Mouse (Mus musculus) heart, adult 2 months (tissue): ENCODE results near the gene Pla2g12b.

Experiments used
- CTCF ChIP-seq: fragments of 200-600 bp; IDR thresholded peaks from 2 replicates; pipeline ENCODE4 v1.8.1; 2022; ENCODE audit warnings: antibody characterized with exemption, mild to moderate bottlenecking, moderate library complexity
- EP300 ChIP-seq: fragments of 200-500 bp; IDR thresholded peaks from 2 replicates; pipeline ENCODE4 v1.6.1; 2011; ENCODE audit warnings: low read depth, low read length, control low read depth; ENCODE audit not compliant: insufficient read depth
- POLR2A ChIP-seq: fragments of 200-500 bp; IDR thresholded peaks from 2 replicates; pipeline ENCODE4 v1.6.1; 2011; ENCODE audit warnings: mild to moderate bottlenecking, low read depth, low read length, control low read depth; ENCODE audit not compliant: insufficient read depth

DNA sequence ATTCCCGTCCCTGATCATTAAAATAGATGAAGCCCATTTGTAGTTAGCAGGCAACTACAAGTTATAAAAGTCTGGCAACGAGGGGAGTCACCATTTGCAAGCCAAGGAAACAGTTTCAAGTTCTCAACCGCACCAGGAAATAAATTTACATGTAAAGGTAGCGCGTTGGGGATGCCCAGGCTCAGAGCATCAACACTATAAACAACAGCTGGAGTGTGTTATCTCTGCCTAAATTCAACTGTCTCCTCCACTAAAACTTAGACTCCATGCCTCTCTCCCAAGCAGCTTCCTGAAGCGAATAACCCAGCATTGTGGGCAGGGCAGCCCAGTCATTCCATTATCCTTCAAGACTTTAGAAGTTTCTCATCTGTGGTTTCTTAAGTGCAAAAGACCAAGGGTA is 5.0 kb downstream of the Pla2g12b start:
- no peak for TF ChIP-seq POLR2A
- TF ChIP-seq CTCF = no peak
- no peak for TF ChIP-seq EP300
